Comparison of ENCODE assay signal across 16 mouse cellular contexts in the genomic region with DNA sequence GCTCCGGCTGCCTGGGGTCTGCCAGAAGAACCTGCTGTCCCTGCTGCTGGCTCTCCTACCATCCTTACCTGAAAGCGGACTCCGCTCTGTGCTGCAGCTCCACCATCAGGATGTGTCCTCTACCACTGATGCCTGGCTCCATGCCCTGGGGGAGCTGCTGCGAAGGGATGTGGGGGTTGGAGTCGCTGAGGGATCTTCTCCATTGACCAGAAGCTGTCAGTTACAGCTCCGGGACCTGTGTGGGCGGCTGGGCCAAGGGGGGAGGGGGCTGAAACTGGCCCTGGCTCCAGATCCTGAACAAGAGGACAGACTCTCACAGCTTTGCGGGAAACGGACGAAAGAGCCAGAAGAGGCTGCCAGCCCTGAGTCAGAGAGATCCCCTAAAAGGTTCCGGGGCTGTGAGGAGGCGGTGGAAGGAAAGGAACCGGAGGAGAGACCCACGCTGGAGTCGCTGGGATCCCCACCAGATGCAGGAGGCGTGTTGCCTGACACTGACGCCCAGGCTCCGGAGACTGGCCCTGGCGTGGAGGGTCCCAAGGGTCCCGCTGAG. TPM values are rescaled to one million over a fixed set of nuclear protein-coding genes. Genes with fewer than 3 reads are reported as not detected.
DNase-seq lines count a peak whose midpoint lies in the region; ATAC-seq lines count a peak whose summit lies in the region.
"Had no signal": no experiment of that assay in that cellular context is flagged by ENCODE, and none has a peak within 500 bp of the region (broad histone marks: within the 10 kb centered on the region; RNA-seq: fewer than 3 reads in every experiment).

No protein-coding gene starts in this region.

- ATAC-seq in intestine, embryonic 16.5 days, result no peak
- ATAC-seq in intestine, embryonic 15.5 days, result no peak
- ATAC-seq in midbrain, embryonic 16.5 days, result no peak
- no peak for ATAC-seq in midbrain, embryonic 13.5 days
- no peak for ATAC-seq in hindbrain, embryonic 16.5 days
- ATAC-seq: liver, postnatal 0 days had no signal

- H3K27me3 ChIP-seq in intestine, embryonic 16.5 days (replicated peaks; ENCODE audit: control insufficient read depth, insufficient read depth, low read length), result no peaks in the 10 kb centered on the region
- H3K27me3 ChIP-seq in intestine, embryonic 15.5 days (replicated peaks), result no peaks in the 10 kb centered on the region
- H3K27me3 ChIP-seq in midbrain, embryonic 16.5 days (ENCODE audit: control insufficient read depth, insufficient read depth, low read depth, low read length), result no peaks in the 10 kb centered on the region
- no peaks in the 10 kb centered on the region for H3K27me3 ChIP-seq in midbrain, embryonic 13.5 days
- no peaks in the 10 kb centered on the region for H3K27me3 ChIP-seq in hindbrain, embryonic 16.5 days (replicated peaks; ENCODE audit: control insufficient read depth, insufficient read depth, low read length)

- H3K4me2 ChIP-seq in intestine, embryonic 16.5 days (ENCODE audit: low read depth, low read length), result no peak overlapping the region
- H3K4me2 ChIP-seq in intestine, embryonic 15.5 days (replicated peaks), result no peak overlapping the region
- no peak overlapping the region for H3K4me2 ChIP-seq in midbrain, embryonic 16.5 days (ENCODE audit: low read length)
- H3K4me2 ChIP-seq in midbrain, embryonic 13.5 days (replicated peaks), result no peak overlapping the region
- H3K4me2 ChIP-seq in hindbrain, embryonic 16.5 days (ENCODE audit: low read length), result peak overlapping the region; percentile 5

- WGBS in intestine, embryonic 16.5 days, result 90% methylated on average over 20 of the region's 20 CpGs
- 84% methylated on average over 20 of the region's 20 CpGs for WGBS in intestine, embryonic 15.5 days
- 86% methylated on average over 20 of the region's 20 CpGs for WGBS in midbrain, embryonic 16.5 days
- 91% methylated on average over 20 of the region's 20 CpGs for WGBS in midbrain, embryonic 13.5 days
- 76% methylated on average over 20 of the region's 20 CpGs for WGBS in hindbrain, embryonic 16.5 days

- no peak overlapping the region for H3K27ac ChIP-seq in intestine, embryonic 16.5 days (ENCODE audit: low read length)
- no peak overlapping the region for H3K27ac ChIP-seq in intestine, embryonic 15.5 days
- no peak overlapping the region for H3K27ac ChIP-seq in midbrain, embryonic 16.5 days (ENCODE audit: low read length)
- H3K27ac ChIP-seq in midbrain, embryonic 13.5 days, result no peak overlapping the region
- H3K27ac ChIP-seq in hindbrain, embryonic 16.5 days (ENCODE audit: low read depth, low read length), result no peak overlapping the region

- peak; percentile 67 to 70 for DNase-seq in cerebellum, postnatal 10 days
- DNase-seq in cerebellum, adult 8-10 months, result no peak
- no peak for DNase-seq in adrenal gland, postnatal 4 days (ENCODE audit: low spot score in 2 of 2)
- DNase-seq: adrenal gland, postnatal 10 days; heart, postnatal 36 days; kidney, adult 8-10 months; liver, postnatal 0 days had no signal

- peak overlapping the region; percentile 29; the same call in 1 of the 2 replicates for H3K9ac ChIP-seq in intestine, embryonic 16.5 days (ENCODE audit: low read depth, low read length)
- no peak overlapping the region for H3K9ac ChIP-seq in intestine, embryonic 15.5 days
- H3K9ac ChIP-seq in midbrain, embryonic 16.5 days (ENCODE audit: low read depth, low read length), result 0 out of 2 replicates have a peak overlapping the region, but pooled peaks have one; percentile 14
- no peak overlapping the region for H3K9ac ChIP-seq in midbrain, embryonic 13.5 days (replicated peaks)
- H3K9ac ChIP-seq in hindbrain, embryonic 16.5 days (ENCODE audit: low read depth, low read length), result no peak overlapping the region; the same call in 1 of the 2 replicates
- H3K9ac ChIP-seq: liver, postnatal 0 days had no signal

- H3K4me1 ChIP-seq in intestine, embryonic 16.5 days (ENCODE audit: control insufficient read depth, insufficient read depth, low read length), result peaks cover 18% of the 10 kb centered on the region
- peaks cover 9% of the 10 kb centered on the region for H3K4me1 ChIP-seq in intestine, embryonic 15.5 days (replicated peaks)
- H3K4me1 ChIP-seq in midbrain, embryonic 16.5 days (ENCODE audit: control insufficient read depth, insufficient read depth, low read length), result peaks cover 14% of the 10 kb centered on the region
- H3K4me1 ChIP-seq in midbrain, embryonic 13.5 days (replicated peaks), result peaks cover 21% of the 10 kb centered on the region
- peaks cover 15% of the 10 kb centered on the region for H3K4me1 ChIP-seq in hindbrain, embryonic 16.5 days (ENCODE audit: control insufficient read depth, insufficient read depth, low read depth, low read length)

- H3K9me3 ChIP-seq in intestine, embryonic 16.5 days (ENCODE audit: control insufficient read depth, low read length), result no peaks in the 10 kb centered on the region
- no peaks in the 10 kb centered on the region for H3K9me3 ChIP-seq in intestine, embryonic 15.5 days
- no peaks in the 10 kb centered on the region for H3K9me3 ChIP-seq in midbrain, embryonic 16.5 days (replicated peaks; ENCODE audit: control insufficient read depth, low read length, poor library complexity, severe bottlenecking)
- no peaks in the 10 kb centered on the region for H3K9me3 ChIP-seq in midbrain, embryonic 13.5 days
- H3K9me3 ChIP-seq in hindbrain, embryonic 16.5 days (ENCODE audit: control insufficient read depth, low read length), result no peaks in the 10 kb centered on the region

- no peak overlapping the region for H3K4me3 ChIP-seq in intestine, embryonic 16.5 days (ENCODE audit: low read length)
- H3K4me3 ChIP-seq in intestine, embryonic 15.5 days (replicated peaks), result no peak overlapping the region
- H3K4me3 ChIP-seq in midbrain, embryonic 16.5 days (ENCODE audit: low read depth, low read length), result no peak overlapping the region
- H3K4me3 ChIP-seq in midbrain, embryonic 13.5 days (replicated peaks), result no peak overlapping the region
- H3K4me3 ChIP-seq in hindbrain, embryonic 16.5 days (ENCODE audit: low read length), result no peak overlapping the region

- H3K36me3 ChIP-seq in intestine, embryonic 16.5 days (ENCODE audit: control insufficient read depth, insufficient read depth, low read length), result peaks cover 4% of the 10 kb centered on the region; the same call in 1 of the 2 replicates
- H3K36me3 ChIP-seq in intestine, embryonic 15.5 days, result peaks cover 19% of the 10 kb centered on the region
- peaks cover 6% of the 10 kb centered on the region; the same call in 1 of the 2 replicates for H3K36me3 ChIP-seq in midbrain, embryonic 16.5 days (ENCODE audit: control insufficient read depth, insufficient read depth, low read length)
- peaks cover 39% of the 10 kb centered on the region for H3K36me3 ChIP-seq in midbrain, embryonic 13.5 days
- peaks cover 11% of the 10 kb centered on the region for H3K36me3 ChIP-seq in hindbrain, embryonic 16.5 days (ENCODE audit: control insufficient read depth, insufficient read depth, low read length)

RNA-seq across cellular contexts. Expression of a gene that starts 2.4 kb away (rescaled TPM):
- 20.2 and 21.8 TPM in 2 replicates for polyA plus RNA-seq in intestine, embryonic 16.5 days (2015; fragmentation: Nextera tagmentation; extraction: Ambion mirVana)
- 22.7 and 29.8 TPM in 2 replicates for polyA plus RNA-seq in intestine, embryonic 15.5 days (2015; fragmentation: Nextera tagmentation; extraction: Ambion mirVana)
- 25.2 and 26.3 TPM in 2 replicates for polyA plus RNA-seq in midbrain, embryonic 16.5 days (2015; fragmentation: Nextera tagmentation; extraction: Ambion mirVana)
- 20.2 and 26.9 TPM in 2 replicates for polyA plus RNA-seq in midbrain, embryonic 13.5 days (2015; fragmentation: Nextera tagmentation; extraction: Ambion mirVana)
- polyA plus RNA-seq in hindbrain, embryonic 16.5 days (2015; fragmentation: Nextera tagmentation; extraction: Ambion mirVana), result 25.0 and 25.7 TPM in 2 replicates
- 10 to 100 TPM; 38.6 to 49.3 TPM for total RNA-seq in adrenal gland, postnatal 4 days (2021)

RNA-seq across cellular contexts. Expression of a gene that starts 12.6 kb away (rescaled TPM):
- polyA plus RNA-seq in intestine, embryonic 16.5 days (2015; fragmentation: Nextera tagmentation; extraction: Ambion mirVana), result 591 and 604 TPM in 2 replicates
- 639 and 690 TPM in 2 replicates for polyA plus RNA-seq in intestine, embryonic 15.5 days (2015; fragmentation: Nextera tagmentation; extraction: Ambion mirVana)
- polyA plus RNA-seq in midbrain, embryonic 16.5 days (2015; fragmentation: Nextera tagmentation; extraction: Ambion mirVana), result 304 and 312 TPM in 2 replicates
- 382 and 387 TPM in 2 replicates for polyA plus RNA-seq in midbrain, embryonic 13.5 days (2015; fragmentation: Nextera tagmentation; extraction: Ambion mirVana)
- 287 and 323 TPM in 2 replicates for polyA plus RNA-seq in hindbrain, embryonic 16.5 days (2015; fragmentation: Nextera tagmentation; extraction: Ambion mirVana)
- total RNA-seq in adrenal gland, postnatal 4 days (2021), result 1,000 to 10,000 TPM; 1,198 to 1,213 TPM

RNA-seq across cellular contexts. Expression of a gene that starts 34.9 kb away (rescaled TPM):
- polyA plus RNA-seq in intestine, embryonic 16.5 days (2015; fragmentation: Nextera tagmentation; extraction: Ambion mirVana), result 8.5 and 9.3 TPM in 2 replicates
- polyA plus RNA-seq in intestine, embryonic 15.5 days (2015; fragmentation: Nextera tagmentation; extraction: Ambion mirVana), result 8.9 and 10.0 TPM in 2 replicates
- 1.3 and 1.4 TPM in 2 replicates for polyA plus RNA-seq in midbrain, embryonic 16.5 days (2015; fragmentation: Nextera tagmentation; extraction: Ambion mirVana)
- 1.9 and 2.9 TPM in 2 replicates for polyA plus RNA-seq in midbrain, embryonic 13.5 days (2015; fragmentation: Nextera tagmentation; extraction: Ambion mirVana)
- 1.4 and 2.0 TPM in 2 replicates for polyA plus RNA-seq in hindbrain, embryonic 16.5 days (2015; fragmentation: Nextera tagmentation; extraction: Ambion mirVana)
- 10 to 100 TPM; 23.8 to 27.5 TPM for total RNA-seq in adrenal gland, postnatal 4 days (2021)
- total RNA-seq: granulocyte monocyte progenitor cell, adult 5-6 weeks; monocyte, adult 5-6 weeks had no signal

RNA-seq across cellular contexts. Expression of a gene that starts 49.3 kb away (rescaled TPM):
- 3.0 and 3.6 TPM in 2 replicates for polyA plus RNA-seq in intestine, embryonic 16.5 days (2015; fragmentation: Nextera tagmentation; extraction: Ambion mirVana)
- 3.6 and 4.1 TPM in 2 replicates for polyA plus RNA-seq in intestine, embryonic 15.5 days (2015; fragmentation: Nextera tagmentation; extraction: Ambion mirVana)
- polyA plus RNA-seq in midbrain, embryonic 16.5 days (2015; fragmentation: Nextera tagmentation; extraction: Ambion mirVana), result 1.4 and 1.7 TPM in 2 replicates
- polyA plus RNA-seq in midbrain, embryonic 13.5 days (2015; fragmentation: Nextera tagmentation; extraction: Ambion mirVana), result 1.7 and 2.6 TPM in 2 replicates
- 1.5 and 1.6 TPM in 2 replicates for polyA plus RNA-seq in hindbrain, embryonic 16.5 days (2015; fragmentation: Nextera tagmentation; extraction: Ambion mirVana)
- total RNA-seq in adrenal gland, postnatal 4 days (2021), result 1 to 10 TPM in 1 of 2 experiments, under 1 TPM in 1; 0.62 to 1.5 TPM
- total RNA-seq: granulocyte monocyte progenitor cell, adult 5-6 weeks; heart, postnatal 36 days; left cerebral cortex, postnatal 25 days; megakaryocyte progenitor cell, adult 5-6 weeks; monocyte, adult 5-6 weeks had no signal

Comparison
In these comparisons a context has a peak if more than half of its experiments do, and no peak if none do; other contexts are left out.
1. DNase-seq: peak in cerebellum, postnatal 10 days (2 of 2); none in cerebellum, adult 8-10 months (single experiment) and adrenal gland, postnatal 4 days (0 of 2).
2. H3K9ac ChIP-seq: peak in intestine, embryonic 16.5 days (single experiment) and midbrain, embryonic 16.5 days (single experiment); none in intestine, embryonic 15.5 days (single experiment), midbrain, embryonic 13.5 days (single experiment) and hindbrain, embryonic 16.5 days (single experiment).